Mouse (Mus musculus) intestine, embryonic 15.5 days (tissue): ENCODE results near the gene Pola2. TPM values are rescaled to one million over a fixed set of nuclear protein-coding genes. Genes with fewer than 3 reads are reported as not detected.
A peak's percentile ranks its signal among the peaks of the same experiment; 100 is the strongest.

Experiments
- ATAC-seq: fragments of 200-750 bp; cut with Nextera tagmentation; 2 replicates; pipeline ENCODE4 v1.8.0; 2017; ENCODE audit warnings: moderate TSS enrichment, moderate library complexity
- H3K27ac ChIP-seq: fragments of 300-500 bp; sonication (generic); 2 replicates; pipeline ENCODE4 v1.5.1; 2015; ENCODE audit warnings: mild to moderate bottlenecking, inconsistent platforms
- H3K27me3 ChIP-seq: fragments of 300-500 bp; sonication (generic); replicated peaks from 2 replicates; pipeline ENCODE4 v1.6.1; 2015; ENCODE audit warnings: inconsistent platforms
- H3K36me3 ChIP-seq: fragments of 300-500 bp; sonication (generic); 2 replicates; pipeline ENCODE4 v1.6.1; 2015; ENCODE audit warnings: inconsistent platforms
- H3K4me1 ChIP-seq: fragments of 300-500 bp; sonication (generic); replicated peaks from 2 replicates; pipeline ENCODE4 v1.6.1; 2015; ENCODE audit warnings: inconsistent platforms
- H3K4me2 ChIP-seq: fragments of 300-500 bp; sonication (generic); replicated peaks from 2 replicates; pipeline ENCODE4 v1.6.1; 2015; ENCODE audit warnings: mild to moderate bottlenecking, inconsistent platforms
- H3K4me3 ChIP-seq: fragments of 300-500 bp; sonication (generic); replicated peaks from 2 replicates; pipeline ENCODE4 v1.5.1; 2015; ENCODE audit warnings: inconsistent platforms
- H3K9ac ChIP-seq: fragments of 300-500 bp; sonication (generic); 2 replicates; pipeline ENCODE4 v1.6.1; 2015; ENCODE audit warnings: inconsistent platforms
- H3K9me3 ChIP-seq: fragments of 300-500 bp; sonication (generic); 2 replicates; pipeline ENCODE4 v1.6.1; 2016; ENCODE audit warnings: inconsistent platforms
- WGBS: fragments of 180-500 bp; shearing (Covaris S2); methylation state at CpG from one replicate; pipeline ENCODE4 v1.1.7; 2015; 5-methylcytosine and 5-hydroxymethylcytosine counted together
- polyA plus RNA-seq: library from polyadenylated mRNA; unstranded; fragments of >200 nt; fragmentation: Nextera tagmentation; extraction: Ambion mirVana; gene quantifications from 2 replicates; pipeline ENCODE4 v1.2.1, GENCODE M21; 2015

Pola2 gene
- polyA plus RNA-seq, 1 experiment from 2014 or later, result 64.0 TPM

GRCm38 (mm10) chr19:5913007-5913719 is 50.8 kb downstream of the Pola2 start, which contains the start of gene Dpf2:
TSS of gene Dpf2 (minus strand) at chr19:5913010.
- peaks cover 23% of the 10 kb centered on the region for H3K4me1 ChIP-seq
- peak within 1 kb of the TSS; percentile 97 for H3K4me3 ChIP-seq
- H3K9me3 ChIP-seq, result no peaks in the 10 kb centered on the region
- H3K9ac ChIP-seq, result peak within 1 kb of the TSS; percentile 97
- H3K27ac ChIP-seq, result peak within 1 kb of the TSS; percentile 81
- H3K4me2 ChIP-seq, result peak within 1 kb of the TSS; percentile 76
- no peaks in the 10 kb centered on the region for H3K27me3 ChIP-seq
- peaks cover 13% of the 10 kb centered on the region; the same call in 1 of the 2 replicates for H3K36me3 ChIP-seq
- peak; percentile 77 for ATAC-seq
- 17% methylated on average over 13 of the region's 13 CpGs for WGBS

GRCm38 (mm10) chr19:5912103-5913006 is 51.6 kb downstream of the Pola2 start:
- no peaks in the 10 kb centered on the region for H3K27me3 ChIP-seq
- H3K27ac ChIP-seq, result peak overlapping the region; percentile 81
- peak; percentile 96 for ATAC-seq
- no peaks in the 10 kb centered on the region for H3K9me3 ChIP-seq
- peak overlapping the region; percentile 97 for H3K9ac ChIP-seq
- H3K36me3 ChIP-seq, result peaks cover 5% of the 10 kb centered on the region; the same call in 1 of the 2 replicates
- peak overlapping the region; percentile 97 for H3K4me3 ChIP-seq
- under 1% methylated on average over 59 of the region's 59 CpGs for WGBS
- peak overlapping the region; percentile 76 for H3K4me2 ChIP-seq
- H3K4me1 ChIP-seq, result peaks cover 23% of the 10 kb centered on the region

- Histone ChIP-seq H3K36me3 (peaks cover 4% of the 10 kb centered on the region; the same call in 1 of the 2 replicates), H3K4me2 (peak overlapping the region; percentile 76), H3K9ac (peak overlapping the region; percentile 97), H3K4me3 (peak overlapping the region; percentile 97), H3K27me3 (no peaks in the 10 kb centered on the region), H3K4me1 (peaks cover 23% of the 10 kb centered on the region), H3K27ac (peak overlapping the region; percentile 81), H3K9me3 (no peaks in the 10 kb centered on the region)
- no peak for ATAC-seq
- WGBS, result 5% methylated on average over 14 of the region's 14 CpGs
Measured at GRCm38 (mm10) chr19:5911430-5912102, 52.4 kb downstream of the Pola2 start.

GRCm38 (mm10) chr19:5910221-5910620 is 53.8 kb downstream of the Pola2 start:
- H3K4me2 ChIP-seq, result peak overlapping the region; percentile 76
- no peaks in the 10 kb centered on the region for H3K27me3 ChIP-seq
- peaks cover 23% of the 10 kb centered on the region for H3K4me1 ChIP-seq
- 45% methylated on average over 6 of the region's 6 CpGs for WGBS
- H3K9me3 ChIP-seq, result no peaks in the 10 kb centered on the region
- peaks cover 16% of the 10 kb centered on the region for H3K36me3 ChIP-seq
- 0 out of 2 replicates have a peak overlapping the region, but pooled peaks have one; percentile 36 for H3K27ac ChIP-seq
- H3K4me3 ChIP-seq, result peak overlapping the region; percentile 11; the same call in 1 of the 2 replicates
- H3K9ac ChIP-seq, result peak overlapping the region; percentile 24; the same call in 1 of the 2 replicates
- ATAC-seq, result no peak

DNA sequence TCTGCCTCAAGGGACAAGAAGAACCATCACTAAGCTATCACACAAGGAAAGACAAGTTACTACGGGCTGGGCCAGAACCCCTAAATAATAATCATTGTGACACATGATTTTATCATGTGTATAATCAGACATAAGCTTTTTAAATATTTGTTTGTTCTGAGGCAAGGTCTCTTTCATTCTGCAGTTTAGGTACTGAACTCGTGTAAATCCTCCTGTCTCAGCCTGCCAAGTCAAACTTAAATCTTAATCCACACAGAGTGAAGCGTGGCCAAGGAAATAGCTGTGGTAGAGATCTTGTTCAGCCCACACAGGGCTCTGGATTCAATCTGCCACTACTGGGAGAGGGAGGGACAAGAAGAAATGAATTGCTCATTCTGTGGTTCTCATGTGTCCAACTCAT is 56.7 kb downstream of the Pola2 start:
- ATAC-seq, result no peak
- H3K4me2 ChIP-seq, result no peak overlapping the region
- peaks cover 40% of the 10 kb centered on the region for H3K36me3 ChIP-seq
- peaks cover 16% of the 10 kb centered on the region for H3K4me1 ChIP-seq
- no peak overlapping the region for H3K27ac ChIP-seq
- no peaks in the 10 kb centered on the region for H3K27me3 ChIP-seq
- no peak overlapping the region for H3K9ac ChIP-seq
- H3K9me3 ChIP-seq, result no peaks in the 10 kb centered on the region
- H3K4me3 ChIP-seq, result no peak overlapping the region
- WGBS, result 77% methylated on average over 3 of the region's 3 CpGs

- H3K27me3 ChIP-seq, result no peaks in the 10 kb centered on the region
- no peaks in the 10 kb centered on the region for H3K9me3 ChIP-seq
- peak within 1 kb of the TSS; percentile 62; the same call in 1 of the 2 replicates for H3K27ac ChIP-seq
- peak within 1 kb of the TSS; percentile 62 for H3K4me3 ChIP-seq
- peak; percentile 98 for ATAC-seq
- H3K9ac ChIP-seq, result peak within 1 kb of the TSS; percentile 82
- peaks cover 6% of the 10 kb centered on the region; the same call in 1 of the 2 replicates for H3K4me1 ChIP-seq
- peaks cover 13% of the 10 kb centered on the region for H3K36me3 ChIP-seq
- H3K4me2 ChIP-seq, result peak within 1 kb of the TSS; percentile 95
- WGBS, result 2% methylated on average over 36 of the region's 36 CpGs
Measured at GRCm38 (mm10) chr19:5894002-5894678, 69.9 kb downstream of the Pola2 start, which contains the start of gene Tigd3. TSS of gene Tigd3 (minus strand) at chr19:5894149.

GRCm38 (mm10) chr19:5893282-5894001 is 70.6 kb downstream of the Pola2 start:
- H3K4me1 ChIP-seq, result peaks cover 6% of the 10 kb centered on the region; the same call in 1 of the 2 replicates
- peak overlapping the region; percentile 82 for H3K9ac ChIP-seq
- H3K4me2 ChIP-seq, result peak overlapping the region; percentile 95
- 10% methylated on average over 29 of the region's 31 CpGs for WGBS
- peak; percentile 54 for ATAC-seq
- H3K4me3 ChIP-seq, result peak overlapping the region; percentile 62
- no peaks in the 10 kb centered on the region for H3K9me3 ChIP-seq
- peak overlapping the region; percentile 62; the same call in 1 of the 2 replicates for H3K27ac ChIP-seq
- no peaks in the 10 kb centered on the region for H3K27me3 ChIP-seq
- peaks cover 9% of the 10 kb centered on the region for H3K36me3 ChIP-seq

GRCm38 (mm10) chr19:5892735-5893134 is 71.3 kb downstream of the Pola2 start:
- Histone ChIP-seq H3K9ac (peak overlapping the region; percentile 82; the same call in 1 of the 2 replicates), H3K27ac (no peak overlapping the region), H3K4me1 (peaks cover 6% of the 10 kb centered on the region; the same call in 1 of the 2 replicates), H3K4me3 (peak overlapping the region; percentile 62; the same call in 1 of the 2 replicates), H3K4me2 (0 out of 2 replicates have a peak overlapping the region, but pooled peaks have one; percentile 95), H3K27me3 (no peaks in the 10 kb centered on the region), H3K36me3 (peaks cover 5% of the 10 kb centered on the region), H3K9me3 (no peaks in the 10 kb centered on the region)
- no peak for ATAC-seq
- WGBS, result 94% methylated on average over 13 of the region's 13 CpGs

DNA sequence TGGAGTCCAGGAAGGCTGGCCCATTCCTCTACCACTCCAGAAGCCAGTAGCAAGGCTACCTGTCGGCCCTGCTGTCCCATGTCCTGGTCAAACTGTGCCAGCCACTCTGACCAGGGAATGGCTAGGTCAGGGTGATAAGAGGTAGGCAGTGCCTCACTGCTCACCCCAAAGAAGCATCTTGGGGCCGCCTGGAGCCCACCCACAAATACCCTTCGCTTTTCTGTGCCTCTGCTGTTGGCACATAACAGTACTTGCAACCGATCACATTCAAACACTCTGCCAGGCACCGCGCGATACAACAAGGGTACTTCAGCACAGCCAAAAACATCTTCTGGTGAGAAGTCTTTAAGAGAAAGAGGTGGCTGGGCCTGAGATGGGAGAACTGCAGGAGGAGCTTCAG is 71.7 kb downstream of the Pola2 start:
- peaks cover 6% of the 10 kb centered on the region; the same call in 1 of the 2 replicates for H3K4me1 ChIP-seq
- no peak overlapping the region for H3K4me3 ChIP-seq
- no peak overlapping the region for H3K4me2 ChIP-seq
- ATAC-seq, result no peak
- no peak overlapping the region for H3K9ac ChIP-seq
- WGBS, result 95% methylated on average over 7 of the region's 7 CpGs
- no peak overlapping the region for H3K27ac ChIP-seq
- no peaks in the 10 kb centered on the region for H3K27me3 ChIP-seq
- H3K9me3 ChIP-seq, result no peaks in the 10 kb centered on the region
- peaks cover 5% of the 10 kb centered on the region for H3K36me3 ChIP-seq

GRCm38 (mm10) chr19:5891521-5892258 is 72.3 kb downstream of the Pola2 start:
- H3K36me3 ChIP-seq, result peaks cover 3% of the 10 kb centered on the region
- H3K4me1 ChIP-seq, result peaks cover 6% of the 10 kb centered on the region; the same call in 1 of the 2 replicates
- H3K9me3 ChIP-seq, result no peaks in the 10 kb centered on the region
- no peak overlapping the region for H3K27ac ChIP-seq
- 95% methylated on average over 12 of the region's 12 CpGs for WGBS
- ATAC-seq, result no peak
- H3K4me2 ChIP-seq, result no peak overlapping the region
- no peak overlapping the region for H3K9ac ChIP-seq
- no peak overlapping the region for H3K4me3 ChIP-seq
- H3K27me3 ChIP-seq, result no peaks in the 10 kb centered on the region
